Mouse (Mus musculus): ENCODE measurements at regions not wholly inside any gene's neighbourhood (a gene's known extent, or its start where the extent isn't known, plus 50 kb on each side); places are given as distances from the start of the nearest gene placed in this dataset.

GRCm38 (mm10) chr12:16434225-16434624, 176.5 kb downstream of the Lpin1 start:
- TF ChIP-seq POLR2A (IDR thresholded peaks at IDR 0.05; ENCODE audit: low read depth, low read length), result no peak
- no peak for TF ChIP-seq CTCF (IDR thresholded peaks at IDR 0.05; ENCODE audit: extremely low read depth, insufficient read length, insufficient replicate concordance, low read depth, low read length)

Measured in small intestine, adult 2 months (tissue).